Mouse (Mus musculus): ENCODE measurements around the gene Gm40193. TPM values are rescaled to one million over a fixed set of nuclear protein-coding genes. Genes with fewer than 3 reads are reported as not detected.
"Not testable (repeated sequence)": the region's sequence is repeated elsewhere in the genome, so short reads cannot be mapped to it uniquely, and the experiment has no call there.

The Gm40193 gene
- total RNA-seq, 2 experiments from 2014 or later = not detected

GRCm38 (mm10) chr11:70541415-70541814 lies 8.7 kb upstream of the Gm40193 start:
- peak in 1 of 2 experiments; percentile 51 for DNase-seq (ENCODE audit: low spot score in 2 of 2)

GRCm38 (mm10) chr11:70540928-70541327 lies 8.2 kb upstream of the Gm40193 start:
- no peak for DNase-seq (ENCODE audit: low spot score in 2 of 2)

GRCm38 (mm10) chr11:70539877-70540587 lies 7.3 kb upstream of the Gm40193 start, which contains the start of gene Pld2:
Gene Pld2, plus strand, starts transcription at chr11:70540064.
- DNase-seq (ENCODE audit: low spot score in 2 of 2) = peak; percentile 76 to 78

- no peak for DNase-seq (ENCODE audit: low spot score in 2 of 2)
Measured at GRCm38 (mm10) chr11:70539423-70539822, 6.7 kb upstream of the Gm40193 start.

GRCm38 (mm10) chr11:70531065-70531464 lies 1.7 kb downstream of the Gm40193 start:
- not testable (repeated sequence) for DNase-seq (ENCODE audit: low spot score in 2 of 2)

GRCm38 (mm10) chr11:70528610-70529009 lies 4.1 kb downstream of the Gm40193 start:
- no peak for DNase-seq (ENCODE audit: low spot score in 2 of 2)

- DNase-seq (ENCODE audit: low spot score in 2 of 2) = no peak
Measured at GRCm38 (mm10) chr11:70526211-70526610, 6.5 kb downstream of the Gm40193 start.

- no peak for DNase-seq (ENCODE audit: low spot score in 2 of 2)
Measured at GRCm38 (mm10) chr11:70525726-70526125, 7.0 kb downstream of the Gm40193 start.

- peak; percentile 88 to 96 for DNase-seq (ENCODE audit: low spot score in 2 of 2)
Measured at GRCm38 (mm10) chr11:70525184-70525678, 7.5 kb downstream of the Gm40193 start, which contains the start of gene Psmb6. Gene Psmb6, plus strand, starts transcription at chr11:70525367.

GRCm38 (mm10) chr11:70524782-70525181 lies 8.0 kb downstream of the Gm40193 start:
- DNase-seq (ENCODE audit: low spot score in 2 of 2) = no peak

GRCm38 (mm10) chr11:70523306-70523989 lies 9.3 kb downstream of the Gm40193 start:
- not testable (repeated sequence) for DNase-seq (ENCODE audit: low spot score in 2 of 2)

- DNase-seq (ENCODE audit: low spot score in 2 of 2) = no peak
Measured at GRCm38 (mm10) chr11:70520178-70520769, 12.5 kb downstream of the Gm40193 start.

GRCm38 (mm10) chr11:70518923-70519322 lies 13.8 kb downstream of the Gm40193 start, which contains the start of gene Gltpd2:
Gene Gltpd2, plus strand, starts transcription at chr11:70519196.
- DNase-seq (ENCODE audit: low spot score in 2 of 2) = no peak

- no peak for DNase-seq (ENCODE audit: low spot score in 2 of 2)
Measured at GRCm38 (mm10) chr11:70518436-70518835, 14.3 kb downstream of the Gm40193 start.

- DNase-seq (ENCODE audit: low spot score in 2 of 2) = peak in 1 of 2 experiments; percentile 63
Measured at GRCm38 (mm10) chr11:70516352-70516751, 16.4 kb downstream of the Gm40193 start.

- no peak for DNase-seq (ENCODE audit: low spot score in 2 of 2)
Measured at GRCm38 (mm10) chr11:70514288-70514687, 18.5 kb downstream of the Gm40193 start, which contains the start of gene Vmo1. Gene Vmo1, minus strand, starts transcription at chr11:70514616.

GRCm38 (mm10) chr11:70513520-70513919 lies 19.2 kb downstream of the Gm40193 start:
- DNase-seq (ENCODE audit: low spot score in 2 of 2) = no peak

GRCm38 (mm10) chr11:70512709-70513342 lies 19.9 kb downstream of the Gm40193 start:
- no peak for DNase-seq (ENCODE audit: low spot score in 2 of 2)

GRCm38 (mm10) chr11:70511825-70512224 lies 20.9 kb downstream of the Gm40193 start:
- no peak for DNase-seq (ENCODE audit: low spot score in 2 of 2)

- DNase-seq (ENCODE audit: low spot score in 2 of 2) = no peak
Measured at GRCm38 (mm10) chr11:70511242-70511641, 21.5 kb downstream of the Gm40193 start.
